Mouse (Mus musculus) stomach, postnatal 0 days (tissue): ENCODE measurements around the gene Fxyd5.

Experiments
- CTCF ChIP-seq: IDR thresholded peaks from 2 replicates; pipeline ENCODE4 v1.5.1; 2016; ENCODE audit warnings: antibody characterized with exemption, low read depth, mild to moderate bottlenecking, moderate library complexity
- EP300 ChIP-seq: optimal IDR thresholded peaks from 2 replicates; pipeline ENCODE3; 2016; ENCODE audit warnings: antibody characterized with exemption

- no peak for TF ChIP-seq CTCF
- TF ChIP-seq EP300 = no peak
These were observed 37.4 kb upstream of the Fxyd5 start for GRCm38 (mm10) chr7:31079670-31080069.
